Mouse (Mus musculus) megakaryocyte-erythroid progenitor cell, adult 5 weeks (primary cell): Measurements from ENCODE around the gene Snrnp40. TPM values are rescaled to one million over a fixed set of nuclear protein-coding genes. Genes with fewer than 3 reads are reported as not detected.

Source experiments
- polyA plus RNA-seq: library from polyadenylated mRNA; stranded (reverse); fragments of >175 nt; gene quantifications from 2 replicates; pipeline ENCODE4 v1.2.3, GENCODE M21; 2012

The Snrnp40 gene
- 57.2 and 61.4 TPM in 2 replicates for polyA plus RNA-seq

GRCm38 (mm10) chr4:130359486-130360237 lies at the start of gene Snrnp40, which contains the start of gene Zcchc17:
Gene Snrnp40, plus strand, starts transcription at chr4:130360132.
Gene Zcchc17, minus strand, starts transcription at chr4:130359943.

Other genes starting within 250 kb of the Snrnp40 start
- gene Hcrtr1, start 220.8 kb upstream of the Snrnp40 start, polyA plus RNA-seq = not detected in 2 replicates
- gene Tinagl1, start 185.0 kb upstream of the Snrnp40 start, polyA plus RNA-seq = 8.4 and 8.8 TPM in 2 replicates
- not detected in 2 replicates for gene Gm853, start 137.7 kb upstream of the Snrnp40 start, polyA plus RNA-seq
- gene Serinc2, start 80.9 kb upstream of the Snrnp40 start, polyA plus RNA-seq = not detected in 2 replicates
- not detected in 2 replicates for gene Fabp3, start 51.5 kb upstream of the Snrnp40 start, polyA plus RNA-seq
- not detected in 2 replicates for gene Gm10570, start 51.5 kb upstream of the Snrnp40 start, polyA plus RNA-seq
- 12.5 and 12.6 TPM in 2 replicates for gene Zcchc17, start 189 bp upstream of the Snrnp40 start, polyA plus RNA-seq
- gene Nkain1, start 214.0 kb downstream of the Snrnp40 start, polyA plus RNA-seq = 0.10 and 0.11 TPM in 2 replicates